Mouse (Mus musculus) myocyte (in vitro differentiated cells): ENCODE data around the gene Zfp972.
"Not testable (repeated sequence)": the region's sequence is repeated elsewhere in the genome, so short reads cannot be mapped to it uniquely, and the experiment has no call there.

Experiments
- CEBPB ChIP-seq: IDR thresholded peaks from 2 replicates; pipeline ENCODE4 v1.6.1; 2011; ENCODE audit warnings: mild to moderate bottlenecking, moderate library complexity; ENCODE audit not compliant: poor library complexity, insufficient read depth, severe bottlenecking
- E2F4 ChIP-seq: IDR thresholded peaks from one replicate; pipeline ENCODE4 v1.6.1; 2011; ENCODE audit warnings: mild to moderate bottlenecking, control low read depth, moderate library complexity; ENCODE audit not compliant: insufficient read depth
- MAX ChIP-seq: IDR thresholded peaks from one replicate; pipeline ENCODE4 v1.6.1; 2011; ENCODE audit warnings: low read depth, mild to moderate bottlenecking, control low read depth
- MYOD1 ChIP-seq, 3 experiments: IDR thresholded peaks; one replicate each; pipeline ENCODE4 v1.6.1; 2011; ENCODE audit warnings: control low read depth in 2 of 3, low read depth in 2 of 3, mild to moderate bottlenecking in 2 of 3, moderate library complexity in 1 of 3; ENCODE audit not compliant: insufficient read length in 2 of 3, control insufficient read depth in 1 of 3
- MYOG ChIP-seq, 3 experiments: IDR thresholded peaks; one replicate each; pipeline ENCODE4 v1.6.1; 2011; ENCODE audit warnings: control low read depth in 2 of 3, low read depth in 2 of 3, mild to moderate bottlenecking in 2 of 3; ENCODE audit not compliant: insufficient read length in 2 of 3, control insufficient read depth in 1 of 3, insufficient read depth in 1 of 3
- POLR2A ChIP-seq: IDR thresholded peaks from one replicate; pipeline ENCODE4 v1.6.1; 2011; ENCODE audit warnings: low read depth, mild to moderate bottlenecking, control low read depth, moderate library complexity; ENCODE audit not compliant: insufficient read length
- POLR2AphosphoS2 ChIP-seq: IDR thresholded peaks from one replicate; pipeline ENCODE4 v1.6.1; 2011; ENCODE audit warnings: low read depth, control low read depth; ENCODE audit not compliant: insufficient read length
- REST ChIP-seq: IDR thresholded peaks from one replicate; pipeline ENCODE4 v1.6.1; 2011; ENCODE audit warnings: mild to moderate bottlenecking, control low read depth, moderate library complexity; ENCODE audit not compliant: insufficient read depth, insufficient read length
- SRF ChIP-seq: IDR thresholded peaks from one replicate; pipeline ENCODE4 v1.6.1; 2011; ENCODE audit warnings: low read depth; ENCODE audit not compliant: control insufficient read depth, insufficient read length
- TCF12 ChIP-seq: IDR thresholded peaks from one replicate; pipeline ENCODE4 v1.6.1; 2011; ENCODE audit warnings: mild to moderate bottlenecking, control low read depth; ENCODE audit not compliant: poor library complexity, insufficient read depth, severe bottlenecking
- TCF3 ChIP-seq: IDR thresholded peaks from one replicate; pipeline ENCODE4 v1.6.1; 2011; ENCODE audit warnings: low read depth, control low read depth; ENCODE audit not compliant: insufficient read length
- USF1 ChIP-seq: IDR thresholded peaks from one replicate; pipeline ENCODE4 v1.6.1; 2011; ENCODE audit warnings: low read depth, mild to moderate bottlenecking, control low read depth, moderate library complexity

GRCm38 (mm10) chr2:177887743-177888142, 37.7 kb downstream of the Zfp972 start:
- TF ChIP-seq USF1; E2F4; POLR2AphosphoS2; SRF; TCF12; MAX; REST; POLR2A; CEBPB; MYOD1 (IDR thresholded peaks at IDR 0.05; ENCODE audit: control insufficient read depth in 1 of 3, insufficient read length in 2 of 3, low read depth in 2 of 3); MYOG (IDR thresholded peaks at IDR 0.05; ENCODE audit: control insufficient read depth in 1 of 3, insufficient read depth in 1 of 3, insufficient read length in 2 of 3, low read depth in 2 of 3); TCF3: not testable (repeated sequence)
